Mouse (Mus musculus) hindbrain, embryonic 14.5 days (tissue): ENCODE measurements around the gene Lyl1. TPM values are rescaled to one million over a fixed set of nuclear protein-coding genes. Genes with fewer than 3 reads are reported as not detected.

Source experiments
- ATAC-seq: fragments of 200-750 bp; cut with Nextera tagmentation; 2 replicates; pipeline ENCODE4 v1.8.0; 2017; ENCODE audit warnings: moderate number of reproducible peaks, mild to moderate bottlenecking, moderate TSS enrichment, moderate library complexity; ENCODE audit not compliant: low FRiP score
- DNase-seq: peaks from one replicate; pipeline ENCODE4 v3.0.0-alpha.2; 2015; ENCODE audit warnings: low spot score
- H3K27ac ChIP-seq: fragments of 300-500 bp; sonication (generic); 2 replicates; pipeline ENCODE4 v1.5.1; 2014; ENCODE audit warnings: mild to moderate bottlenecking, moderate library complexity
- H3K27me3 ChIP-seq: fragments of 300-500 bp; sonication (generic); 2 replicates; pipeline ENCODE4 v1.6.1; 2014; ENCODE audit warnings: mild to moderate bottlenecking, low read length, mixed read lengths; ENCODE audit not compliant: control insufficient read depth, insufficient read depth
- H3K36me3 ChIP-seq: fragments of 300-500 bp; sonication (generic); replicated peaks from 2 replicates; pipeline ENCODE4 v1.6.1; 2014; ENCODE audit not compliant: control insufficient read depth, insufficient read depth
- H3K4me1 ChIP-seq: fragments of 300-500 bp; sonication (generic); replicated peaks from 2 replicates; pipeline ENCODE4 v1.6.1; 2014; ENCODE audit warnings: antibody characterized with exemption, low read length, mixed read lengths; ENCODE audit not compliant: control insufficient read depth, insufficient read depth
- H3K4me2 ChIP-seq: fragments of 300-500 bp; sonication (generic); replicated peaks from 2 replicates; pipeline ENCODE4 v1.6.1; 2014; ENCODE audit warnings: mild to moderate bottlenecking, moderate library complexity
- H3K4me3 ChIP-seq: fragments of 300-500 bp; sonication (generic); replicated peaks from 2 replicates; pipeline ENCODE4 v1.5.1; 2014; ENCODE audit warnings: mild to moderate bottlenecking, low read length
- H3K9ac ChIP-seq: fragments of 300-500 bp; sonication (generic); 2 replicates; pipeline ENCODE4 v1.6.1; 2014
- H3K9me3 ChIP-seq: fragments of 300-500 bp; sonication (generic); 2 replicates; pipeline ENCODE4 v1.6.1; 2016; ENCODE audit warnings: low read length; ENCODE audit not compliant: control insufficient read depth
- WGBS: fragments of 180-500 bp; shearing (Covaris S2); extraction: QIAGEN DNeasy Blood & Tissue Kit; methylation state at CpG from one replicate; pipeline ENCODE4 v1.1.7; 2014; 5-methylcytosine and 5-hydroxymethylcytosine counted together
- polyA plus RNA-seq: library from polyadenylated mRNA; unstranded; fragments of >200 nt; fragmentation: Nextera tagmentation; extraction: Ambion mirVana; gene quantifications from 2 replicates; pipeline ENCODE4 v1.2.1, GENCODE M21; 2014

Gene Lyl1
- polyA plus RNA-seq, 1 experiment from 2014 or later = 5.1 TPM

GRCm38 (mm10) chr8:84698929-84699401 lies 2.3 kb upstream of the Lyl1 start:
- ATAC-seq (no peak), DNase-seq (no peak)
- 84% methylated on average over 9 of the region's 9 CpGs for WGBS
- Histone ChIP-seq H3K27ac (no peak overlapping the region), H3K4me3 (no peak overlapping the region), H3K4me2 (no peak overlapping the region), H3K9ac (no peak overlapping the region), H3K4me1 (peaks cover 4% of the 10 kb centered on the region; the same call in 1 of the 2 replicates), H3K36me3 (peaks cover 53% of the 10 kb centered on the region), H3K27me3 (peaks cover 31% of the 10 kb centered on the region), H3K9me3 (no peaks in the 10 kb centered on the region)

GRCm38 (mm10) chr8:84699861-84700322 lies 1.4 kb upstream of the Lyl1 start:
- H3K27ac ChIP-seq = peak overlapping the region; percentile 44; the same call in 1 of the 2 replicates
- peaks cover 39% of the 10 kb centered on the region for H3K27me3 ChIP-seq
- H3K9me3 ChIP-seq = no peaks in the 10 kb centered on the region
- ATAC-seq (no peak), DNase-seq (no peak)
- WGBS = 62% methylated on average over 7 of the region's 7 CpGs
- H3K9ac ChIP-seq = no peak overlapping the region
- peaks cover 9% of the 10 kb centered on the region; the same call in 1 of the 2 replicates for H3K4me1 ChIP-seq
- H3K4me3 ChIP-seq = no peak overlapping the region
- no peak overlapping the region for H3K4me2 ChIP-seq
- H3K36me3 ChIP-seq = peaks cover 46% of the 10 kb centered on the region

GRCm38 (mm10) chr8:84700526-84700925 lies 731 bp upstream of the Lyl1 start:
- Histone ChIP-seq H3K4me1 (peaks cover 14% of the 10 kb centered on the region; the same call in 1 of the 2 replicates), H3K27me3 (peaks cover 45% of the 10 kb centered on the region), H3K9ac (no peak overlapping the region), H3K4me2 (no peak overlapping the region), H3K9me3 (no peaks in the 10 kb centered on the region), H3K4me3 (no peak overlapping the region), H3K27ac (peak overlapping the region; percentile 44; the same call in 1 of the 2 replicates), H3K36me3 (peaks cover 40% of the 10 kb centered on the region)
- 85% methylated on average over 5 of the region's 5 CpGs for WGBS
- DNase-seq = no peak
- no peak for ATAC-seq

GRCm38 (mm10) chr8:84702561-84702960 lies 1.3 kb downstream of the Lyl1 start:
- Histone ChIP-seq H3K4me3 (0 out of 2 replicates have a peak overlapping the region, but pooled peaks have one; percentile 14), H3K27ac (no peak overlapping the region), H3K4me2 (peak overlapping the region; percentile 25; the same call in 1 of the 2 replicates), H3K9me3 (no peaks in the 10 kb centered on the region), H3K9ac (no peak overlapping the region), H3K36me3 (peaks cover 21% of the 10 kb centered on the region), H3K4me1 (peaks cover 26% of the 10 kb centered on the region), H3K27me3 (peaks cover 53% of the 10 kb centered on the region)
- ATAC-seq = no peak
- WGBS = 75% methylated on average over 9 of the region's 9 CpGs
- no peak for DNase-seq

- H3K9me3 ChIP-seq = no peaks in the 10 kb centered on the region
- no peak overlapping the region for H3K27ac ChIP-seq
- no peak for DNase-seq
- H3K36me3 ChIP-seq = peaks cover 16% of the 10 kb centered on the region
- no peak for ATAC-seq
- no peak overlapping the region for H3K4me3 ChIP-seq
- H3K4me2 ChIP-seq = peak overlapping the region; percentile 25; the same call in 1 of the 2 replicates
- H3K4me1 ChIP-seq = peaks cover 30% of the 10 kb centered on the region
- H3K9ac ChIP-seq = no peak overlapping the region
- peaks cover 58% of the 10 kb centered on the region for H3K27me3 ChIP-seq
- 85% methylated on average over 6 of the region's 6 CpGs for WGBS
Measured at GRCm38 (mm10) chr8:84702963-84703465, 1.8 kb downstream of the Lyl1 start.

- WGBS = 9% methylated on average over 38 of the region's 38 CpGs
- peaks cover 61% of the 10 kb centered on the region for H3K27me3 ChIP-seq
- 0 out of 2 replicates have a peak overlapping the region, but pooled peaks have one; percentile 6 for H3K9ac ChIP-seq
- 0 out of 2 replicates have a peak overlapping the region, but pooled peaks have one; percentile 2 for H3K4me3 ChIP-seq
- H3K27ac ChIP-seq = no peak overlapping the region
- no peaks in the 10 kb centered on the region for H3K9me3 ChIP-seq
- no peak for ATAC-seq
- peaks cover 10% of the 10 kb centered on the region; the same call in 1 of the 2 replicates for H3K36me3 ChIP-seq
- no peak for DNase-seq
- H3K4me2 ChIP-seq = peak overlapping the region; percentile 11
- peaks cover 35% of the 10 kb centered on the region for H3K4me1 ChIP-seq
Measured at GRCm38 (mm10) chr8:84703466-84704249, 2.4 kb downstream of the Lyl1 start.

GRCm38 (mm10) chr8:84704356-84704755 lies 3.1 kb downstream of the Lyl1 start:
- H3K4me1 ChIP-seq = peaks cover 42% of the 10 kb centered on the region
- H3K27ac ChIP-seq = peak overlapping the region; percentile 84; the same call in 1 of the 2 replicates
- ATAC-seq (no peak), DNase-seq (peak; percentile 76)
- peaks cover 66% of the 10 kb centered on the region for H3K27me3 ChIP-seq
- WGBS = 1% methylated on average over 16 of the region's 16 CpGs
- peaks cover 3% of the 10 kb centered on the region; the same call in 1 of the 2 replicates for H3K36me3 ChIP-seq
- H3K4me2 ChIP-seq = peak overlapping the region; percentile 39
- 0 out of 2 replicates have a peak overlapping the region, but pooled peaks have one; percentile 6 for H3K9ac ChIP-seq
- H3K9me3 ChIP-seq = no peaks in the 10 kb centered on the region
- no peak overlapping the region for H3K4me3 ChIP-seq

- WGBS = 2% methylated on average over 58 of the region's 61 CpGs
- DNase-seq = no peak
Measured at GRCm38 (mm10) chr8:84704867-84705831, 3.9 kb downstream of the Lyl1 start.

More at GRCm38 (mm10) chr8:84704867-84705831, 3.9 kb downstream of the Lyl1 start:
- H3K9me3 ChIP-seq = no peaks in the 10 kb centered on the region
- H3K4me1 ChIP-seq = peaks cover 49% of the 10 kb centered on the region
- no peaks in the 10 kb centered on the region for H3K36me3 ChIP-seq
- peak overlapping the region; percentile 16 for H3K4me3 ChIP-seq
- H3K9ac ChIP-seq = peak overlapping the region; percentile 34
- peaks cover 66% of the 10 kb centered on the region for H3K27me3 ChIP-seq
- H3K27ac ChIP-seq = peak overlapping the region; percentile 84
- H3K4me2 ChIP-seq = peak overlapping the region; percentile 39
- ATAC-seq = no peak
